Mouse (Mus musculus): ENCODE data around the gene Gpank1.

- TF ChIP-seq CTCF (IDR thresholded peaks at IDR 0.05; ENCODE audit: low read depth, low read length) (no peak), GATA1 (IDR thresholded peaks at IDR 0.05; ENCODE audit: borderline replicate concordance, low read length) (no peak), TAL1 (conservative IDR thresholded peaks at IDR 0.05; ENCODE audit: low read depth, low read length) (no peak)
These were observed 26.8 kb downstream of the Gpank1 start for GRCm38 (mm10) chr17:35147922-35148639.

Measured in G1E (cell line).